Mouse (Mus musculus): ENCODE results near the gene Megf11. TPM values are rescaled to one million over a fixed set of nuclear protein-coding genes. Genes with fewer than 3 reads are reported as not detected.

The Megf11 gene
- total and polyA plus RNA-seq, 3 experiments = 0.08 to 0.93 TPM; not detected in 1

GRCm38 (mm10) chr9:64504921-64505320, 119.5 kb downstream of the Megf11 start:
- H3K27ac ChIP-seq (ENCODE audit: control insufficient read depth, low read depth, low read length) = no peak overlapping the region
- no peaks in the 10 kb centered on the region for H3K36me3 ChIP-seq (ENCODE audit: control insufficient read depth in 1 of 2, insufficient read depth in 2 of 2, low read length in 2 of 2)
- no peaks in the 10 kb centered on the region for H3K9me3 ChIP-seq (replicated peaks; ENCODE audit: insufficient read depth, low read length)
- H3K4me3 ChIP-seq (ENCODE audit: control insufficient read depth in 1 of 2, insufficient read depth in 1 of 2, low read depth in 2 of 2, low read length in 2 of 2) = no peak overlapping the region
- DNase-seq (ENCODE audit: low read depth, low spot score) = no peak
- H3K79me2 ChIP-seq (ENCODE audit: control insufficient read depth, insufficient read depth, low read length, poor library complexity) = no peaks in the 10 kb centered on the region
- peaks cover 2 to 13% of the 10 kb centered on the region in 2 experiments; a peak in 3 of 4 replicates for H3K27me3 ChIP-seq (ENCODE audit: control insufficient read depth in 1 of 2, insufficient read depth in 2 of 2, low read length in 2 of 2)
- no peaks in the 10 kb centered on the region for H3K4me1 ChIP-seq (ENCODE audit: control insufficient read depth in 1 of 2, insufficient read depth in 2 of 2, low read length in 2 of 2)
- no peak overlapping the region for H3K9ac ChIP-seq (ENCODE audit: control insufficient read depth, low read depth, low read length, poor library complexity, severe bottlenecking)
- no peak for TF ChIP-seq CTCF (IDR thresholded peaks at IDR 0.05 in 2 of 3, conservative IDR thresholded peaks at IDR 0.05 in 1 of 3; ENCODE audit: control insufficient read depth in 1 of 3, insufficient read depth in 1 of 3, low read depth in 2 of 3, low read length in 3 of 3, poor library complexity in 1 of 3, severe bottlenecking in 1 of 3)
- TF ChIP-seq SMC3 (IDR thresholded peaks at IDR 0.05; ENCODE audit: low read depth, low read length) = no peak
- TF ChIP-seq RCOR1 (IDR thresholded peaks at IDR 0.05; ENCODE audit: low read depth, low read length) = no peak
- no peak for TF ChIP-seq POLR2AphosphoS5 (IDR thresholded peaks at IDR 0.05; ENCODE audit: borderline replicate concordance, low read depth, low read length)
- no peak for TF ChIP-seq POLR2A (IDR thresholded peaks at IDR 0.05; ENCODE audit: control insufficient read depth in 1 of 2, insufficient read depth in 1 of 2, low read depth in 1 of 2, low read length in 2 of 2, poor library complexity in 1 of 2)
- TF ChIP-seq ZNF384 (IDR thresholded peaks at IDR 0.05; ENCODE audit: low read depth, low read length) = no peak
- TF ChIP-seq HCFC1 (IDR thresholded peaks at IDR 0.05; ENCODE audit: low read depth, low read length) = no peak
- no peak for TF ChIP-seq CHD1 (IDR thresholded peaks at IDR 0.05; ENCODE audit: low read depth, low read length)
- no peak for TF ChIP-seq TCF12 (IDR thresholded peaks at IDR 0.05; ENCODE audit: low read depth, low read length)
- TF ChIP-seq ZMIZ1 (IDR thresholded peaks at IDR 0.05; ENCODE audit: low read depth, low read length) = no peak
- TF ChIP-seq USF1 (IDR thresholded peaks at IDR 0.05; ENCODE audit: low read depth, low read length) = no peak
- no peak for TF ChIP-seq TBP (IDR thresholded peaks at IDR 0.05; ENCODE audit: low read depth, low read length)
- TF ChIP-seq SIN3A (IDR thresholded peaks at IDR 0.05; ENCODE audit: low read length) = no peak

DNA sequence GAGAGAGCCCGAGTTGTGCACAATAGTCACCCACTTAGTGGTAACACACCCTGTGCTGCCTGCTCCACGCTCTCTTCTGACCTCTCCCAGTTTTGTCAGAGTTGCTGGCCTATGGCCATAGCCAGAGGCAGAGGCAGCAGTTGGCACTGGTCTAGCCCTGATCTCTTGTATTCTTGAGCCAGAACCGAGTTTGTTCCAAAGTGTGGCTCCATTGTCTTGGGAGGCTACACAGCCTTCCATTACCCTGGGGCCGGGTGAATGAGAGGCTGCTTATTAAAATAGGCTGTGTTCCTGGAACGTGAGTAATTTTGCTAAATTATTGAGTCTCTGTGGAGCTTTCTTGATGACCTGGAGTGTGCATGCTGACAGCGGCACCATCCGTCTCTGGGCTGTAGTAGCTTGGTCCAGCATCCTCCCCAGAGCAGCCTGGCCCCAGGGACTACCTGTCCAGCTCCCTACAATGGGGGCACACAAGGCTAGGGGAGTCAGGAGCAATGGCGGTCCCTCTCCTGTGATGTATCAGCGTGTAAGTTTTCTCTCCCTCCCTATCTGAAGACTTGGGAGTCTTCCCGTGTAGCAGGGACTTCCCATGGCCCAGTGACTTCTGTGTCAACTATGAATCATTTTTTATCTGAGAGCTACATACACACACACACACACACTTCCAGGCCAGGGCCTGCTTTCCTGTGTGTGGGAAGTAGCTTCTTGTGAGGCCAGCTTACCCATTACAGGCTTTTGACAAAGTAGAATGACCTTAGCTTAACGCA, 121.2 kb downstream of the Megf11 start:
- no peaks in the 10 kb centered on the region for H3K36me3 ChIP-seq (ENCODE audit: control insufficient read depth in 1 of 2, insufficient read depth in 2 of 2, low read length in 2 of 2)
- TF ChIP-seq JUND (IDR thresholded peaks at IDR 0.05; ENCODE audit: low read depth, low read length) (no peak), CHD1 (IDR thresholded peaks at IDR 0.05; ENCODE audit: low read depth, low read length) (no peak), ELF1 (IDR thresholded peaks at IDR 0.05; ENCODE audit: low read depth, low read length) (no peak), MAZ (IDR thresholded peaks at IDR 0.05; ENCODE audit: low read depth, low read length) (no peak), MAX (IDR thresholded peaks at IDR 0.05; ENCODE audit: low read length) (no peak), MAFK (IDR thresholded peaks at IDR 0.05; ENCODE audit: borderline replicate concordance, low read depth, low read length) (no peak), GABPA (IDR thresholded peaks at IDR 0.05; ENCODE audit: low read depth, low read length) (no peak)
- no peaks in the 10 kb centered on the region for H3K9me3 ChIP-seq (replicated peaks; ENCODE audit: insufficient read depth, low read length)
- no peak for DNase-seq (ENCODE audit: low read depth, low spot score)
- H3K4me1 ChIP-seq (ENCODE audit: control insufficient read depth in 1 of 2, insufficient read depth in 2 of 2, low read length in 2 of 2) = no peaks in the 10 kb centered on the region
- no peak overlapping the region for H3K9ac ChIP-seq (ENCODE audit: control insufficient read depth, low read depth, low read length, poor library complexity, severe bottlenecking)
- no peaks in the 10 kb centered on the region for H3K79me2 ChIP-seq (ENCODE audit: control insufficient read depth, insufficient read depth, low read length, poor library complexity)
- peaks cover 2 to 8% of the 10 kb centered on the region in 2 experiments; a peak in 3 of 4 replicates for H3K27me3 ChIP-seq (ENCODE audit: control insufficient read depth in 1 of 2, insufficient read depth in 2 of 2, low read length in 2 of 2)
- no peak overlapping the region for H3K4me3 ChIP-seq (ENCODE audit: control insufficient read depth in 1 of 2, insufficient read depth in 1 of 2, low read depth in 2 of 2, low read length in 2 of 2)
- H3K27ac ChIP-seq (ENCODE audit: control insufficient read depth, low read depth, low read length) = no peak overlapping the region
